Mouse (Mus musculus) liver, embryonic 15.5 days (tissue): Measurements from ENCODE around the gene Sgms1. TPM values are rescaled to one million over a fixed set of nuclear protein-coding genes. Genes with fewer than 3 reads are reported as not detected.

Experiments used
- ATAC-seq: fragments of 200-750 bp; cut with Nextera tagmentation; 2 replicates; pipeline ENCODE4 v1.8.0; 2017; ENCODE audit warnings: moderate number of reproducible peaks, mild to moderate bottlenecking, moderate library complexity; ENCODE audit not compliant: insufficient read depth
- H3K27ac ChIP-seq: fragments of 300-500 bp; sonication (generic); replicated peaks from 2 replicates; pipeline ENCODE4 v1.5.1; 2015; ENCODE audit warnings: mild to moderate bottlenecking, inconsistent platforms
- H3K27me3 ChIP-seq: fragments of 300-500 bp; sonication (generic); 2 replicates; pipeline ENCODE4 v1.6.1; 2015; ENCODE audit warnings: mild to moderate bottlenecking, inconsistent platforms
- H3K36me3 ChIP-seq: fragments of 300-500 bp; sonication (generic); replicated peaks from 2 replicates; pipeline ENCODE4 v1.6.1; 2015; ENCODE audit warnings: moderate library complexity, mild to moderate bottlenecking, inconsistent platforms
- H3K4me1 ChIP-seq: fragments of 300-500 bp; sonication (generic); replicated peaks from 2 replicates; pipeline ENCODE4 v1.6.1; 2015; ENCODE audit warnings: inconsistent platforms
- H3K4me2 ChIP-seq: fragments of 300-500 bp; sonication (generic); 2 replicates; pipeline ENCODE4 v1.6.1; 2015; ENCODE audit warnings: moderate library complexity, mild to moderate bottlenecking, inconsistent platforms
- H3K4me3 ChIP-seq: fragments of 300-500 bp; sonication (generic); replicated peaks from 2 replicates; pipeline ENCODE4 v1.5.1; 2015; ENCODE audit warnings: mild to moderate bottlenecking, inconsistent platforms
- H3K9ac ChIP-seq: fragments of 300-500 bp; sonication (generic); 2 replicates; pipeline ENCODE4 v1.6.1; 2015; ENCODE audit warnings: moderate library complexity, mild to moderate bottlenecking, inconsistent platforms
- H3K9me3 ChIP-seq: fragments of 300-500 bp; sonication (generic); replicated peaks from 2 replicates; pipeline ENCODE4 v1.6.1; 2016; ENCODE audit warnings: inconsistent platforms
- WGBS: fragments of 180-500 bp; shearing (Covaris S2); methylation state at CpG from one replicate; pipeline ENCODE4 v1.1.7; 2015; ENCODE audit warnings: mixed read lengths; ENCODE audit not compliant: insufficient replicate concordance; 5-methylcytosine and 5-hydroxymethylcytosine counted together
- polyA plus RNA-seq: library from polyadenylated mRNA; unstranded; fragments of >200 nt; fragmentation: Nextera tagmentation; extraction: Ambion mirVana; gene quantifications from 2 replicates; pipeline ENCODE4 v1.2.1, GENCODE M21; 2015

Sgms1 gene
- polyA plus RNA-seq, 1 experiment from 2014 or later = 24.8 TPM

- no peak overlapping the region for H3K27ac ChIP-seq
- H3K27me3 ChIP-seq = no peaks in the 10 kb centered on the region
- no peak for ATAC-seq
- no peak overlapping the region for H3K4me3 ChIP-seq
- 90% methylated on average over 1 of the region's 1 CpGs for WGBS
- H3K9me3 ChIP-seq = no peaks in the 10 kb centered on the region
- no peak overlapping the region for H3K4me2 ChIP-seq
- peaks cover 33% of the 10 kb centered on the region for H3K36me3 ChIP-seq
- H3K4me1 ChIP-seq = no peaks in the 10 kb centered on the region
- no peak overlapping the region for H3K9ac ChIP-seq
Observed at GRCm38 (mm10) chr19:32120798-32121197, 268.7 kb downstream of the Sgms1 start.

DNA sequence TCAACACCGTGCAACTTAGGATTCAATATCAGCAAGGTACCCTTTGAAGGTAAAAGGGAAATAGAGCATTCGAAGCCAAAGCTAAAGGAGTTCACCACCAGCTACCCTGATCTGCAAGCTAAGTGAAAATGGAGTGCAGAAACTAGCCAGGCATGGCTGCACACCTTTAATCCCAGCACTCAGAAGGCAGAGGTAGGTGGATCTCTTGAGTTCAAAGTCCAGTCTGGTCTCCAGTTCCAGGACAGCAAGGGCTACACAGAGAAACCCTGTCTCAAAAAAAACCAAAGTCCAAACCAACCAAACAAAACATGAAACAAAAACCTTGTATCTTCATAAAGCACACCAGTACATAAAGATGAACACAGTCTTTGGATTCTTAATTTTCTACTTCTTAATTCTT, 269.8 kb downstream of the Sgms1 start:
- H3K27me3 ChIP-seq = no peaks in the 10 kb centered on the region
- peaks cover 22% of the 10 kb centered on the region for H3K36me3 ChIP-seq
- H3K27ac ChIP-seq = no peak overlapping the region
- ATAC-seq = no peak
- no peak overlapping the region for H3K4me2 ChIP-seq
- no peaks in the 10 kb centered on the region for H3K4me1 ChIP-seq
- no peaks in the 10 kb centered on the region for H3K9me3 ChIP-seq
- 64% methylated on average over 2 of the region's 2 CpGs for WGBS
- H3K4me3 ChIP-seq = no peak overlapping the region
- no peak overlapping the region for H3K9ac ChIP-seq

DNA sequence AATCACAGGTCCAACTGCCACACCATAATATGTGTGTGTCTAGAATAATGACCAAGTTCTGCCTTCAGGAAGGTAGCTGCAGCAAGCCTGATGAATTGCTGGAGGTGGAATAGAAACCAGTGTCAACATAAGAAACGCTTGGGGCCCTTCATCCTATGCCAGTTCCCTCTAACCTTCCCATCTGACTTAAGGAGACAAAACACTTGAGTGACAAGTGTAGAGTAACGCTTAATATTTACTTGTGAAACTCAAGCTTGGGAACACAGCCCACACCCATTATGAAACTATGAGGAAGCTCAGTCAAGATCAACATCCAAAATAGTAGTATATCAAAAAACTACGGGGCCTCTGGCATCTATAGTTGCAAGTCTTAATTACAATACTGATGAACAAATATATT, 271.0 kb downstream of the Sgms1 start:
- Histone ChIP-seq H3K27me3 (no peaks in the 10 kb centered on the region), H3K4me2 (no peak overlapping the region), H3K4me3 (no peak overlapping the region), H3K27ac (no peak overlapping the region), H3K9me3 (no peaks in the 10 kb centered on the region), H3K36me3 (peaks cover 11% of the 10 kb centered on the region), H3K4me1 (no peaks in the 10 kb centered on the region), H3K9ac (no peak overlapping the region)
- ATAC-seq = no peak
- WGBS = 71% methylated on average over 3 of the region's 3 CpGs

DNA sequence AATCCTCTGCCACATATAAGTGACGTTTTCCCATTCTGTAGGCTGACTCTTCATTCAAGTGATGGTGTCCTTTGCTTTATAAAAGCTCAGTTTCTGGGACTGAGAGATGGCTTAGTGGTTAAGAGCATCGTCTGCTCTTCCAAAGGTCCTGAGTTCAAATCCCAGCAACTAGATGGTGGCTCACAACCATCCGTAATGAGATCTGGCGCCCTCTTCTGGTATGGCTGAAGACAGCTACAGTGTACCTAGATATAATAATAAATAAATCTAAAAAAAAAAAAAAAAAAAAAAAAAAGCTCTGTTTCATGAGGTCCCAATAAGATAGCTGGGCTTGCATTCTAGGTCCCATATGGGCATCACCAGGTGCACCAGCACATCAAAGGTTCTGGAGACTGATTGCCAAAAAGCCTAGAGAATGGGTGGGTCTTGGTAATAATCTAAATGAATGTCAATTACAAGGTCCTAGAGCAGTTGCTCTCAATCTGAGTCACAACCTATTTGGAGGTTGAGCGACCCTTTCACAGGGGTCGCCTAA, 272.0 kb downstream of the Sgms1 start:
- 68% methylated on average over 6 of the region's 6 CpGs for WGBS

DNA sequence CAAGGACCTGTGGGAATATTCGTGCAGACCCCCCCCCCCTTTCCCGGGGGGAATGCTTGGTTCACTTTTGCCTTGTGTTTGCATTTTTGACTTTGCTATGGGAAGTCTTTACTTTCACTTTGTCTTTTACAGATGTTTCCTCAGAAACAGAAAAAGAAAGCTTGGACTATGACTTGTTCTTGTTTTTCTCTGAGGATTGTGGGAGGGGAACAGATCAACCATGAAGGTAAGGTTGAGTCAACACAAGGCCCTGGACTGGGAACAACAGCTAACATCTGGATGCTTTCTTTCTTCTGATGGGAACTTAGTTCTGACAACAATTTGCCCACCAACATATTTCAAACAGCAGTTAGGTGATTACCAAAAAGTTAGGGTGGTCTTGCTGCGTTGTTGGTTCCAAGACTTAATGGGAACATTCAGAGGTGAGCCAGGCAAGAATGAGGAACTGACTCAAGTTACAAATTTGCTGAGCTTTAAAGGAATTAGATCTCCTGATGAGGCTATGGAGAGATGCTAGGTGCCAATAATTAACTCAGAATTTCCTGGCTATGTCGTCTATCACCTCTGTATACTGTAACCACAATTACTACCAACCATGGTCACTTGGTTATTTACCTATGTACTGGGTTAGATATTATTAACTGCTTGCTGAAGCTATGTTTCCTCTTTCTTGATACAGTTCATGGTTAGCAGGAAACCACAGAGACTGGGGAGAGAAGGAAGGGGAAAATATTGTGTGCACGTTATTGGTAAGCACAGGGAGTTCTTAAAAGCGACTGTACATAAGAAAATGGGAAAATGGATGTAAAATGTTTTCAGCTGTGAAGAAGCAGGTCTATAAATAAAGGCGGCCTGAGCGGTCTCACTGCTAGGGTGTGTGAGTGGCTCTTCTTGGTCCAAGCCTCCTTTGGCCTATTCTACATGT, 277.4 kb downstream of the Sgms1 start:
- Histone ChIP-seq H3K4me3 (no peak overlapping the region), H3K27ac (no peak overlapping the region), H3K9ac (no peak overlapping the region), H3K27me3 (no peaks in the 10 kb centered on the region), H3K4me2 (no peak overlapping the region), H3K9me3 (no peaks in the 10 kb centered on the region), H3K36me3 (no peaks in the 10 kb centered on the region), H3K4me1 (peaks cover 2% of the 10 kb centered on the region; the same call in 1 of the 2 replicates)
- no peak for ATAC-seq
- WGBS = 27% methylated on average over 8 of the region's 8 CpGs

More for the DNA sequence above, 272.0 kb downstream of the Sgms1 start:
- H3K4me1 ChIP-seq = no peaks in the 10 kb centered on the region
- no peak overlapping the region for H3K4me3 ChIP-seq
- H3K27ac ChIP-seq = no peak overlapping the region
- no peak for ATAC-seq
- H3K36me3 ChIP-seq = peaks cover 11% of the 10 kb centered on the region
- no peaks in the 10 kb centered on the region for H3K9me3 ChIP-seq
- H3K4me2 ChIP-seq = no peak overlapping the region
- H3K9ac ChIP-seq = no peak overlapping the region
- no peaks in the 10 kb centered on the region for H3K27me3 ChIP-seq

DNA sequence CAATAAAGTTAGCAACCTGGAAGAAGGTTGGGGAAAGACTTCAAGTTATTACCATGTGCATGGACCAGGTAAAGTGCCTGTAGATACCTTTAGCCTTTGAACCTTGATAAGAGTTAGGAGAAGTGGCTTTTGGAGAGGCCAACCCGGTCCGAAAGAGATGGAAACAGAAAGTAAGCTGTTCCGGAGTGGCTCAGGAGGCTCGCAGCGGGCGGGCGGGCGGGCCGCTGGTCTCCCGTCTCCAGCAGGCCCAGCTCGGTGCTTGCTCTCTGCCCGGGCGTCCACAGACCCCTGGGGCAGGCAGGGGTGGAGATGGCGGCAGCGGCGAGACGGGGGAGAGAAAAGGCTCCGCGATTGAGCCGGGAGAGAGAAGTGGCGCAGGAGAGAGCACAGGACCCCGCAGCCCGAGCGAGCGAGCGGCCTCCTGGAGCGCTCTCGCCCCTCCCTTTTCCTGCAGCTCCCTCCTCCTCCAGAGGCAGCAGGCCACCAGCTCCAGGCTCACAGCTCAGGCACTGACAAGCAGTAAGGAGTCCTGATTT, 281.7 kb downstream of the Sgms1 start, which contains the start of gene Asah2:
TSS of gene Asah2 (minus strand) at position 441 of the 536 bp plus-strand sequence.
- Histone ChIP-seq H3K4me3 (peak within 1 kb of the TSS; percentile 68), H3K27ac (peak within 1 kb of the TSS; percentile 82), H3K4me2 (peak within 1 kb of the TSS; percentile 79), H3K9me3 (no peaks in the 10 kb centered on the region), H3K36me3 (no peaks in the 10 kb centered on the region), H3K9ac (peak within 1 kb of the TSS; percentile 69), H3K4me1 (peaks cover 7% of the 10 kb centered on the region; the same call in 1 of the 2 replicates), H3K27me3 (no peaks in the 10 kb centered on the region)
- peak; percentile 72 for ATAC-seq
- 1% methylated on average over 28 of the region's 28 CpGs for WGBS

DNA sequence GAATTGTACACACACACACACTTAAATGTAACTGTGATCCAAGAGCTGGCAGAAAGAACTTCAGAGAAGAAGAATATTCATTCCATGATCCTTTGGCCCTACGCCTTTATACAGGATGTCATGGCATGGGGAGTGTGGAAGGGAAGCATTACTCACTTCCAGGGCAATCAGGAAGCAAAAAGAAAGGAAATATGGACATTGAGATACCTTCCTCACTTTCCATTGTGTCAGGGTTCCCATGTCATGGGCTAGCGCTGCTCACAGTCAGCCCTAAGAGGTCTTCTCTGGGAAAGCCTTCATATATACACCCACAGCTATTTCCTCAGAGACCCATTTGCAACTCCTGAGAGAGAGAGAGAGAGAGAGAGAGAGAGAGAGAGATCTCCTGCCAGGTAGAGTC, 282.8 kb downstream of the Sgms1 start:
- H3K36me3 ChIP-seq = no peaks in the 10 kb centered on the region
- ATAC-seq = 0 out of 2 replicates have a peak, but pooled peaks have one; percentile 31
- H3K4me2 ChIP-seq = peak overlapping the region; percentile 79
- no peaks in the 10 kb centered on the region for H3K9me3 ChIP-seq
- WGBS = 76% methylated on average over 2 of the region's 2 CpGs
- no peak overlapping the region for H3K9ac ChIP-seq
- H3K27me3 ChIP-seq = no peaks in the 10 kb centered on the region
- H3K27ac ChIP-seq = no peak overlapping the region
- H3K4me1 ChIP-seq = peaks cover 7% of the 10 kb centered on the region; the same call in 1 of the 2 replicates
- peak overlapping the region; percentile 68; the same call in 1 of the 2 replicates for H3K4me3 ChIP-seq

- H3K36me3 ChIP-seq = no peaks in the 10 kb centered on the region
- no peak overlapping the region for H3K4me2 ChIP-seq
- ATAC-seq = no peak
- H3K27ac ChIP-seq = no peak overlapping the region
- no peaks in the 10 kb centered on the region for H3K9me3 ChIP-seq
- peaks cover 7% of the 10 kb centered on the region; the same call in 1 of the 2 replicates for H3K4me1 ChIP-seq
- WGBS = 54% methylated on average over 4 of the region's 4 CpGs
- no peaks in the 10 kb centered on the region for H3K27me3 ChIP-seq
- no peak overlapping the region for H3K4me3 ChIP-seq
- H3K9ac ChIP-seq = no peak overlapping the region
Observed at GRCm38 (mm10) chr19:32104217-32104616, 285.3 kb downstream of the Sgms1 start.

- no peak overlapping the region for H3K4me3 ChIP-seq
- no peak for ATAC-seq
- no peak overlapping the region for H3K27ac ChIP-seq
- H3K4me2 ChIP-seq = no peak overlapping the region
- H3K36me3 ChIP-seq = no peaks in the 10 kb centered on the region
- 29% methylated on average over 9 of the region's 9 CpGs for WGBS
- H3K9me3 ChIP-seq = no peaks in the 10 kb centered on the region
- no peaks in the 10 kb centered on the region for H3K27me3 ChIP-seq
- no peak overlapping the region for H3K9ac ChIP-seq
- peaks cover 7% of the 10 kb centered on the region; the same call in 1 of the 2 replicates for H3K4me1 ChIP-seq
Observed at GRCm38 (mm10) chr19:32102976-32103300, 286.6 kb downstream of the Sgms1 start.

- Histone ChIP-seq H3K9ac (no peak overlapping the region), H3K27me3 (no peaks in the 10 kb centered on the region), H3K4me1 (peaks cover 7% of the 10 kb centered on the region; the same call in 1 of the 2 replicates), H3K4me3 (no peak overlapping the region), H3K27ac (no peak overlapping the region), H3K9me3 (no peaks in the 10 kb centered on the region), H3K36me3 (no peaks in the 10 kb centered on the region), H3K4me2 (no peak overlapping the region)
- WGBS = 46% methylated on average over 18 of the region's 18 CpGs
- ATAC-seq = no peak
Observed at GRCm38 (mm10) chr19:32102294-32102975, 287.1 kb downstream of the Sgms1 start.

- Histone ChIP-seq H3K9me3 (no peaks in the 10 kb centered on the region), H3K36me3 (no peaks in the 10 kb centered on the region), H3K27me3 (no peaks in the 10 kb centered on the region), H3K4me2 (no peak overlapping the region), H3K4me1 (no peaks in the 10 kb centered on the region), H3K9ac (no peak overlapping the region), H3K4me3 (no peak overlapping the region), H3K27ac (no peak overlapping the region)
- 66% methylated on average over 3 of the region's 3 CpGs for WGBS
- no peak for ATAC-seq
Observed at GRCm38 (mm10) chr19:32098582-32098981, 290.9 kb downstream of the Sgms1 start.
